Mouse (Mus musculus): Measurements from ENCODE around the gene Aldh2.
"Not testable (repeated sequence)": the region's sequence is repeated elsewhere in the genome, so short reads cannot be mapped to it uniquely, and the experiment has no call there.

Aldh2 gene

GRCm38 (mm10) chr5:121593451-121594401, at the start of gene Aldh2:
Gene Aldh2 (minus strand): TSS chr5:121593824.
- peak; percentile 90 to 91 for DNase-seq

GRCm38 (mm10) chr5:121639601-121640000, 46.0 kb upstream of the Aldh2 start:
- no peak for DNase-seq

GRCm38 (mm10) chr5:121637296-121637695, 43.7 kb upstream of the Aldh2 start:
- DNase-seq = no peak

GRCm38 (mm10) chr5:121634668-121635067, 41.0 kb upstream of the Aldh2 start:
- no peak for DNase-seq

GRCm38 (mm10) chr5:121632804-121633203, 39.2 kb upstream of the Aldh2 start:
- DNase-seq = no peak

GRCm38 (mm10) chr5:121631106-121631647, 37.6 kb upstream of the Aldh2 start:
- peak in 1 of 2 experiments; percentile 26 for DNase-seq

- DNase-seq = peak; percentile 46 to 83
Measured at GRCm38 (mm10) chr5:121627871-121628270, 34.2 kb upstream of the Aldh2 start.

- DNase-seq = no peak
Measured at GRCm38 (mm10) chr5:121623241-121623640, 29.6 kb upstream of the Aldh2 start.

GRCm38 (mm10) chr5:121621102-121621501, 27.5 kb upstream of the Aldh2 start:
- no peak for DNase-seq

- peak; percentile 80 to 85 for DNase-seq
Measured at GRCm38 (mm10) chr5:121618592-121619513, 25.2 kb upstream of the Aldh2 start, which contains the start of gene Acad12. Gene Acad12 (minus strand): TSS chr5:121618938.

- DNase-seq = not testable (repeated sequence)
Measured at GRCm38 (mm10) chr5:121614921-121615320, 21.3 kb upstream of the Aldh2 start.

- no peak for DNase-seq
Measured at GRCm38 (mm10) chr5:121612036-121612435, 18.4 kb upstream of the Aldh2 start.

GRCm38 (mm10) chr5:121609556-121610135, 16.0 kb upstream of the Aldh2 start:
- not testable (repeated sequence) for DNase-seq

- DNase-seq = peak; percentile 62 to 85
Measured at GRCm38 (mm10) chr5:121606151-121606550, 12.5 kb upstream of the Aldh2 start.

GRCm38 (mm10) chr5:121603815-121604214, 10.2 kb upstream of the Aldh2 start:
- DNase-seq = peak in 1 of 2 experiments; percentile 45

GRCm38 (mm10) chr5:121601547-121602299, 8.1 kb upstream of the Aldh2 start:
- DNase-seq = peak; percentile 88 to 94

- DNase-seq = no peak
Measured at GRCm38 (mm10) chr5:121598871-121599610, 5.4 kb upstream of the Aldh2 start.

- no peak for DNase-seq
Measured at GRCm38 (mm10) chr5:121597991-121598537, 4.4 kb upstream of the Aldh2 start.

- DNase-seq = no peak
Measured at GRCm38 (mm10) chr5:121597332-121597731, 3.7 kb upstream of the Aldh2 start.

GRCm38 (mm10) chr5:121596226-121596625, 2.6 kb upstream of the Aldh2 start:
- DNase-seq = no peak

- DNase-seq = no peak
Measured at GRCm38 (mm10) chr5:121595758-121596157, 2.1 kb upstream of the Aldh2 start.
